Mouse (Mus musculus) liver, postnatal 0 days (tissue): ENCODE measurements at regions not wholly inside any gene's neighbourhood (a gene's known extent, or its start where the extent isn't known, plus 50 kb on each side); places are given as distances from the start of the nearest gene placed in this dataset.

Experiments used
- CTCF ChIP-seq: sonication (generic); IDR thresholded peaks from 2 replicates; pipeline ENCODE4 v1.5.1; 2016; ENCODE audit warnings: antibody characterized with exemption, low read depth
- EP300 ChIP-seq: IDR thresholded peaks from 2 replicates; pipeline ENCODE4 v1.6.1; 2016; ENCODE audit warnings: antibody characterized with exemption, low read depth, mild to moderate bottlenecking

- TF ChIP-seq CTCF, result no peak
- TF ChIP-seq EP300, result no peak
These were observed 90.1 kb upstream of the Frmd4b start for GRCm38 (mm10) chr6:97707401-97707800.
